Mouse (Mus musculus) myocyte (in vitro differentiated cells): ENCODE results near the gene Dph7.

ENCODE experiments used
- CEBPB ChIP-seq: IDR thresholded peaks from 2 replicates; pipeline ENCODE4 v1.6.1; 2011; ENCODE audit warnings: mild to moderate bottlenecking, moderate library complexity; ENCODE audit not compliant: poor library complexity, insufficient read depth, severe bottlenecking
- E2F4 ChIP-seq: IDR thresholded peaks from one replicate; pipeline ENCODE4 v1.6.1; 2011; ENCODE audit warnings: mild to moderate bottlenecking, control low read depth, moderate library complexity; ENCODE audit not compliant: insufficient read depth
- MAX ChIP-seq: IDR thresholded peaks from one replicate; pipeline ENCODE4 v1.6.1; 2011; ENCODE audit warnings: low read depth, mild to moderate bottlenecking, control low read depth
- MYOD1 ChIP-seq, 3 experiments: IDR thresholded peaks; one replicate each; pipeline ENCODE4 v1.6.1; 2011; ENCODE audit warnings: control low read depth in 2 of 3, low read depth in 2 of 3, mild to moderate bottlenecking in 2 of 3, moderate library complexity in 1 of 3; ENCODE audit not compliant: insufficient read length in 2 of 3, control insufficient read depth in 1 of 3
- POLR2A ChIP-seq: IDR thresholded peaks from one replicate; pipeline ENCODE4 v1.6.1; 2011; ENCODE audit warnings: low read depth, mild to moderate bottlenecking, control low read depth, moderate library complexity; ENCODE audit not compliant: insufficient read length
- POLR2AphosphoS2 ChIP-seq: IDR thresholded peaks from one replicate; pipeline ENCODE4 v1.6.1; 2011; ENCODE audit warnings: low read depth, control low read depth; ENCODE audit not compliant: insufficient read length
- TCF12 ChIP-seq: IDR thresholded peaks from one replicate; pipeline ENCODE4 v1.6.1; 2011; ENCODE audit warnings: mild to moderate bottlenecking, control low read depth; ENCODE audit not compliant: poor library complexity, insufficient read depth, severe bottlenecking
- USF1 ChIP-seq: IDR thresholded peaks from one replicate; pipeline ENCODE4 v1.6.1; 2011; ENCODE audit warnings: low read depth, mild to moderate bottlenecking, control low read depth, moderate library complexity

DNA sequence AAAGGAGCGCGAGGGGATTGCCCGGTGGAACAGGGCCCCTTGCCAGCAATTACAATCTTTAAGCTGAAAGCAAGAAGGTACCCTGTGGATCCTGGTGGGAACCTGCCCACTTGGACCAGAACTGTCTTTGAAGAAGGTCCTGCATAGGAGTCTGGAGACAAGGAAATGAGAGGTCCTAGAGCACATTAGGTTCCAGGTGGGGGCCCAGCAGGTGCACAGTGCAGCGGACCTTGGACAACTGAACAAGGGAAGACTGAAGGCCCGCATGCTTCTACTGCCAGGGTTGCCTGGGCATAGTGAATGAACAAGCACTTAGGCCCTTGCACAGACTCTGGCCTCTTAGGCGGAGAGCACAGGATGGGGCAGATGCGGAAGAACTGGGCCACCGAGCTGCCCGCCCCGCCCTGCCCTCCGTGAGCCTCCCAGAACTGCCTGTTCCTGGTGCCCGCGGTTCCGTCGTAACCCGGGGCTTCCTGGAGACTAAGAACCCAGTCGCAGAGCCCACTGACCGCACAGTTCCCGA is 27.7 kb upstream of the Dph7 start:
- no peak for TF ChIP-seq POLR2A
- no peak for TF ChIP-seq POLR2AphosphoS2
- TF ChIP-seq MAX, result no peak
- no peak for TF ChIP-seq MYOD1 (IDR thresholded peaks at IDR 0.05; ENCODE audit: control insufficient read depth in 1 of 3, insufficient read length in 2 of 3, low read depth in 2 of 3)
- TF ChIP-seq CEBPB, result no peak
- no peak for TF ChIP-seq USF1
- no peak for TF ChIP-seq E2F4
- no peak for TF ChIP-seq TCF12
